Mouse (Mus musculus) right cerebral cortex, adult 2 months (tissue): ENCODE data around the gene Celsr1.
"Not testable (repeated sequence)": the region's sequence is repeated elsewhere in the genome, so short reads cannot be mapped to it uniquely, and the experiment has no call there.

ENCODE experiments used
- DNase-seq, 2 experiments: peaks; one replicate each; pipeline ENCODE4 v3.0.0; 2021 to 2022; ENCODE audit warnings: low spot score in 2 of 2

Celsr1 gene

DNA sequence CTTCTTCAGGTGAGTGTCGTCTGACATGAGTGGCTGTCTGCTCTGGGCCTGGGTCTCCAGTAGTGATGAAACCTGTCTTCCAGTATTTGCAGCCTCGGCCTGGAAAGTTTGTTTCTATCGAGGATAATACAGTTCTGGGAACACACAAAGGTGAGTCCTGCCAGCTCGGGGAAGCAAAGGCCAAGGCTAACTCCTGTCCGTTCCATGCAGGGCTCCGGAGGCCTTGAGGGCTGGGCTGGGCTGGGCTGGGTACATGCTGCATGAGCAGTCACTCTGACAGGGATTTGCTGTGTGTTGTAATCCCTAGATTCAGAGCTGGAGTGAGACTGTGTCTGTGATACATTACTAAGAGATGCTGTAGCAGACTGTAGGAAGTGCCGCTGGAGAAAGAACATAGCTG lies 139.7 kb downstream of the Celsr1 start:
- no peak for DNase-seq

GRCm38 (mm10) chr15:85892498-85893118 lies 141.0 kb downstream of the Celsr1 start:
- no peak for DNase-seq

DNA sequence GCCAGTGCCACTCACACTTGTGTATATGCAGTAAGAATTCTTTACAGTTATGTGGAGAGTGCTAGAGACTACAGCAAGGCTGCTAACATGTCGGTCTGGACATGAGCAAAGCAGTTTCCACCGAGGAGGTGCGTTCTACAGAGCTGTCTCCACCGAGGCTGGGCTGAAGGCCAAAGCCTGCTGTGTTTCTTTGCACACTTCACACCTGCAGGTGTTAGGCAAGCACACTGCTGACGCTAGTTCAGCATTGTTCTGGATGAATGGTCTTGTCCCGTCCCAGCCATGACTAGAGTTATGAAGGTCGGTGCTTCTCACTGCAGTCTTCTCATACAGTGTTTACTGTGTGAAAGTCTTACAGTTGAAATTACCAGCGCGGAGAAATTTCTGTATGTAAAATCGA lies 141.6 kb downstream of the Celsr1 start:
- DNase-seq = no peak

DNA sequence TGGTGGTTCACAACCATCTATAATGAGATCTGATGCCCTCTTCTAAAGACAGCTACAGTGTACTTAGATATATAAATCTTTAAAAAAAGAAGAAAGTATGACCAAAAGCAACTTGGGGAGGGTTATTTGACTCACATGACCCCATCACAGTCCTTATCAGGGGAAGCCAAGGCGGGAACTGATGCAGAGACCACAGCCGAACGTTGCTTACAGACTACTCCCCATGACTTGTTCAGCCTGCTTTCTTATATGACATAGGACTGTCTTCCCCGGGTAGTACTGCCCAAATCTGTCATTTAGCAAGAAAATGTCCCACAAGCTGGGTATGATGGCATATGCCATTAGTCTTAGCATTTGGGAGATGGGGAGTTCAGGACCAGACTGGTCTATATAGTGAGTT lies 144.3 kb downstream of the Celsr1 start:
- no peak for DNase-seq

- DNase-seq = no peak
Observed at GRCm38 (mm10) chr15:85885606-85886005, 148.0 kb downstream of the Celsr1 start.

GRCm38 (mm10) chr15:85879498-85879895 lies 154.1 kb downstream of the Celsr1 start:
- no peak for DNase-seq

DNA sequence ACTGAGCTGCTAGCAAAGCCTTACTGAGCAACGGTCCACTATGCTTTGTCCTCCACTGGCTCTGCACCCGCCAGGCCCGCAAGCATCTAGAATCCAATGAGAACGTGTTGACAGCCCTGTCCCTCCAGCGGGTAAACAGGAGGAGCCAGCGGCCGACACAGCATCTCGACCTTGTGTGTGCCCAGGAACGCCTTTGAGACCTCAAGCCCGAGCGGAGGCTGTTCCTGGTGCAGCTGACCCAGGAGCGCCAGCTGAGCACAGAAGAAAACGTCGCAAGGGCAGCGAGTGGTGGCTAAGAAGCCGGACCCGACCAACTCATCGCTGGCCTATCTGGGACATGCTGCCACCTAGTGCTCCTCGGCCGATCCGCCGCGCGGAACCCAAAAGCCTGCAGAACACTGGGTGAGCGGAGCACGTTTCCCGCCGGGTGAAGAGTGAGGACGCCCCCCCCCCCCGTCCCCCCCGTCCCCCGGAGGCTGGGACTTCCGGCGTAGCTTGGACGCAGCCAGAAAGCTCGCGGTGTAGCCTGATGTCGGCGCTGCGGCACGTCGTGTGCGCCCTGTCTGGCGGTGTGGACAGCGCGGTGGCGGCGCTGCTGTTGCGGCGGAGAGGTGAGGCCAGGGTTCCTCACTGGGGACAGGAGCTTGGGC lies 154.6 kb downstream of the Celsr1 start, which contains the start of gene Trmu:
Gene Trmu (plus strand): TSS at position 465 of the 650 bp plus-strand sequence.
- peak; percentile 92 to 94 for DNase-seq

DNA sequence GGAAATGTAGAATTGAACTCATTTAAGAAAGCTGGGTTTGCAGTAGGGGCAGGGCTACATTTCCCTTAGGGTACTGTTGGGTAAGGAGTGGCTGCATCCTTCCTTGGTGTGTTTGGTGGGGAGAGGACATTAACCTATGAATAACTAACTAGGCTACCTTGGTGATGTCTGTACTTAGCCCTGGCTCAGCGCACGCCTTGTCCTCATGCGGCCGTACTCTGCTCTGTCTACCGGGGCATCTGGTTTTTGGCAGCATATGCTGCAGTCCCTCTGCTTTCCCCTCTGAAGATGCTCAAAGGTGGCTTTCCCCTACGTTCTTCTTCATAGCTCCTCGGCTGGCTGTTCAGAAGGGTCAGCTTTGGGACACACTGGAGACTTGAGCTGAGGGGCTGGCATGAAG lies 156.2 kb downstream of the Celsr1 start:
- DNase-seq = no peak

DNA sequence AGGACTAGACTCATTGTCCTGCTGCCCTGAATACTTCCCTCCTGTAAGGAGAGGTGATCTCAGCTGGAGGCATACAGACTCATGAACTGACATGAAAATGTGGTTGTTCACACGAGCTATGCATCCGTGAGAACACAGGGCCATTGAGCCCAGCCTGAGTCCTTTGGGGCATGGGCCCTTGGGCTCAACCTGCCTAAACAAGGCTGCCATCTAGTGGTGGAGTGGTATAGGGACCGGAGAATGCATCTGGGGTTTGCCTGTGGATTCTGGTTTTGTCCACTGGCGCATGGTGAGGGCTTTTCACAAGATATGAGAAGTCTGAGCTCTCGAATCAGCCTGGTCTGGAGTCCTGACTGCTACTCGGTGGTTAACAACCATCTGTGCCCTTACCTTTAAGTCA lies 165.9 kb downstream of the Celsr1 start:
- DNase-seq = peak; percentile 80

- not testable (repeated sequence) for DNase-seq
Observed at GRCm38 (mm10) chr15:85865913-85866312, 167.7 kb downstream of the Celsr1 start.

DNA sequence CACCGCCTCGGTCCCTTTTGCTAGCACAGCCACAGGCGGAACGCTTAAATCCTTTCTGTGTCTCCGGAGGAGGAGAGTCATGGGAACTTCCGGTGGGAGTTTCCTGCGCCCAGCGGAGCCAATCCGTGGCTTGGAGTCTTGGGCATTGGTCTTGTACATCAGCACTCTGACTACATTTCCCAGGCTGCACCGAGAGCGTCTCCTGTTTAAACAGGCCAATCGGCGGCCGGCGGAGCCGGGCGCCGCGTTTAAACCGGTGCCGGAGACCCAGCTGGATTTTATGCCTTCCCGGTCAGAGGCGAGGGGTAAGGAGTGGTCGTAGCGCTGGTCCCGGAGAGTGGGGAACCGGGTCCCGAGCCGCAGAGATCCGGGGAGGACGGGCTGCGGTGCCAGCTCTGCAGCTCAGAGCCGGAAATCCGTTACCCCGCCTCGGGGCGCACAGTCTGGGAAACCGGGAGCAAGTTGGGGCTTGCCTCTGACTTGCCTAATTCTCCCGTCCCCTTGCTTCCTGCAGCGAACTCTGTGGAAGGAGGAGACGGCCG lies 174.0 kb downstream of the Celsr1 start, which contains the start of gene Gtse1:
Gene Gtse1 (plus strand): TSS at position 256 of the 542 bp plus-strand sequence.
- peak; percentile 96 to 97 for DNase-seq

DNA sequence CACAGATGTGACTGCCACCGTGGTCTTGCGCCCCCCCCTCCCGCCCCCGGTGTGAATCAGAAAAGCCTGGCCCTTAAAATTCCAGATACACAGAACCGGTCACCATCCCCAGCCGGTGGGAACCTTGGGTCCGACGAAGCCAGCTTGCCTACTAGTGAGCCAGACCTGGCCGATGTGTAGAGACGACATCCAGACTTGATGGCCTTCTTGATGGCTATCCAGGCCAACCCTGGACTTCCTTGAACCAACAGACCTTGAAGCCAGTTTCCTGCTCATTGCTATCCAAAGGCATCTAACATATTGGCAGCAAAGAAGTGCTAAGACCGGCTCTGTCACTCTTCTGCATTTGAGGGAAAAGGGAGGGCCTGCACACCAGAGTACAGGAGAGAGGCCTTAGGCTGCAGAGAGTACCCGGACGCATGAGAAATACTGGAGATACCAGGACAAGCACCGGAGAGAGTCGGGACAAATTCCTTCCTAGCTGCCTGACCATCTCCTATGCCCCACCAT lies 174.5 kb downstream of the Celsr1 start:
- no peak for DNase-seq

- DNase-seq = no peak
Observed at GRCm38 (mm10) chr15:85851656-85852392, 181.8 kb downstream of the Celsr1 start.
